Mouse (Mus musculus): ENCODE results near the gene Slc25a43.

The Slc25a43 gene

DNA sequence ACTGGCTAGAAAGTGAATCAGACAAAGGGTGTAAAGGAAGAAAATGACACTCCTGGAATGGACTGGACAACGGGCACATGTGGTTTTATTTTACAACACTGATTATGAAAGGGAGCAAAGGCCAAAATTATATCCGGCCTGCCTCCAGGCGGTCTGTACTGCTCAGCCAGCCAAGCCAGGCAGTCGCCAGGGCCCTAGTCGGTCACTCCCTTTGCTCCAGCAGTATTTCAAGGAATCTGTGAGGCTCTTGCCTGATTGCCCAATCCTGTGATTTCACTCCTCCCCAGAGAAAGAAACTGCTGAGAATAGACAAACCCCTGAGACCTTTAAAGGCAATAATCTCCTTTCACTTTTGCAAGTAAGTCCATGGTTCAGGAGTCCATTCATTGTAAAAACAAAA lies 60.7 kb downstream of the Slc25a43 start:
- no peaks in the 10 kb centered on the region for H3K36me3 ChIP-seq (ENCODE audit: control insufficient read depth, insufficient read depth, low read length, poor library complexity, severe bottlenecking)

DNA sequence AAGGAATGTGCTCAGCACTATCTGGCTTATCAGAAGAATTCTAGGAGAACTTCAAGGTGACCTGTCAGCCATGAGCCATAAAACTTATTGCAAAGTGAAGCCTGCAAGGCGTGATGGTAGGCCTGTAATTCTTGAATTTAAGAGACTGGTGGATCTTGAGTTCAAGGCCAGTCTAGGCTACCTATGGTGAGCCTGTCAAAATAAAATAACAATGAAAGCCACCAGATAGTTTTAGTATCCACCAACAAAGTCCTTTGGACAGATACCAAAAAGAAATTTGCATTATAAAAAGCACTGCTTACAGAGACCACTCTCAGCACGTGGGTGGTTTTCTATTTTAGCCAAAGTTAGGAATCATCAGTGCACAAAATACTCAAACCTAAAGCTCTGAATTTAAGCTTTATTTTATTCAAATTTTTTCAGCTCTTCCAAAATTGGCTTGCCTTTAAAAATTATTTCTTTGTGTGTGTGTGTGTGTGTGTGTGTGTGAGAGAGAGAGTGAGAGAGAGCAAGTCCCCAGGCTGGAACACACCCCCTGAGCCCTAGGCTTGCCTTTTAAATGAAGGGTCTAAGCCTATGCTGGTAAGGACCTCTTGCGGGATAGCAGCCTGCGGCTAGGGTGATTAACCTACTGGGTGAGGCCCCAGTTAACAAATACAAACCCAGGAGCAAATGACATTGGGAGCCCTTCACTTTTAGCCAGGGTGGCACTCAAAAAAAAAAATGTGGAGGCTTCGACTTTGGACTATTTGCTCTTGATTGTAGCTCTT lies 62.2 kb downstream of the Slc25a43 start:
- no peak for DNase-seq (ENCODE audit: low read depth, low spot score)
- H3K27me3 ChIP-seq (ENCODE audit: control insufficient read depth, insufficient read depth, low read length, poor library complexity, severe bottlenecking), result no peaks in the 10 kb centered on the region
- no peaks in the 10 kb centered on the region for H3K36me3 ChIP-seq (ENCODE audit: control insufficient read depth, insufficient read depth, low read length, poor library complexity, severe bottlenecking)

More for the DNA sequence above, 60.7 kb downstream of the Slc25a43 start:
- H3K27me3 ChIP-seq (ENCODE audit: control insufficient read depth, insufficient read depth, low read length, poor library complexity, severe bottlenecking), result no peaks in the 10 kb centered on the region
- no peak for DNase-seq (ENCODE audit: low read depth, low spot score)

- Histone ChIP-seq H3K36me3 (ENCODE audit: control insufficient read depth, insufficient read depth, low read length, poor library complexity, severe bottlenecking) (no peaks in the 10 kb centered on the region), H3K27me3 (ENCODE audit: control insufficient read depth, insufficient read depth, low read length, poor library complexity, severe bottlenecking) (no peaks in the 10 kb centered on the region)
- DNase-seq (ENCODE audit: low read depth, low spot score), result peak; percentile 90
Measured at GRCm38 (mm10) chrX:36807360-36808317, 64.2 kb downstream of the Slc25a43 start.

DNA sequence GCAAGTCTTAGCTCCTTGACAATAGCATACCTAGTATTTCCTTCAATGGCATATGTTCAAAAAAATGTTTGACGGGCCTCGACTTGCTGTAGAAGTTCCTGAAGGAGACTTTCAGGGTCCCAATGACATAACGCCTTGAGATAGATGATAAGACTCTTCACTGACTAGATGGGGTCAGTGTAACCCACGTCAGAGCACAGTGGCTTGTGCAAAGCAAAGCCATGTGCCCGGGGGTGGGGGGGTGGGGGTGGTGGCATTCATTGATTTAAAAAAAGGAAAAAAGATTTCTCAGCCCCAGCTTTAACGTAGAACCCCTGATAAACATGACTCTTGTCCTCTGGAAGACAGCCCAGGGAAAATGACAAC lies 64.8 kb downstream of the Slc25a43 start:
- no peak for DNase-seq (ENCODE audit: low read depth, low spot score)
- Histone ChIP-seq H3K36me3 (ENCODE audit: control insufficient read depth, insufficient read depth, low read length, poor library complexity, severe bottlenecking) (no peaks in the 10 kb centered on the region), H3K27me3 (ENCODE audit: control insufficient read depth, insufficient read depth, low read length, poor library complexity, severe bottlenecking) (no peaks in the 10 kb centered on the region)

- peak; percentile 53 for DNase-seq (ENCODE audit: low read depth, low spot score)
- H3K36me3 ChIP-seq (ENCODE audit: control insufficient read depth, insufficient read depth, low read length, poor library complexity, severe bottlenecking), result no peaks in the 10 kb centered on the region
- H3K27me3 ChIP-seq (ENCODE audit: control insufficient read depth, insufficient read depth, low read length, poor library complexity, severe bottlenecking), result no peaks in the 10 kb centered on the region
Measured at GRCm38 (mm10) chrX:36811377-36811776, 67.9 kb downstream of the Slc25a43 start.

GRCm38 (mm10) chrX:36814161-36814836 lies 70.8 kb downstream of the Slc25a43 start:
- no peak for DNase-seq (ENCODE audit: low read depth, low spot score)
- Histone ChIP-seq H3K27me3 (ENCODE audit: control insufficient read depth, insufficient read depth, low read length, poor library complexity, severe bottlenecking) (no peaks in the 10 kb centered on the region), H3K36me3 (ENCODE audit: control insufficient read depth, insufficient read depth, low read length, poor library complexity, severe bottlenecking) (no peaks in the 10 kb centered on the region)

- Histone ChIP-seq H3K27me3 (ENCODE audit: control insufficient read depth, insufficient read depth, low read length, poor library complexity, severe bottlenecking) (no peaks in the 10 kb centered on the region), H3K36me3 (ENCODE audit: control insufficient read depth, insufficient read depth, low read length, poor library complexity, severe bottlenecking) (no peaks in the 10 kb centered on the region)
- DNase-seq (ENCODE audit: low read depth, low spot score), result no peak
Measured at GRCm38 (mm10) chrX:36815022-36815421, 71.6 kb downstream of the Slc25a43 start.

- H3K36me3 ChIP-seq (ENCODE audit: control insufficient read depth, insufficient read depth, low read length, poor library complexity, severe bottlenecking), result no peaks in the 10 kb centered on the region
- no peak for DNase-seq (ENCODE audit: low read depth, low spot score)
- H3K27me3 ChIP-seq (ENCODE audit: control insufficient read depth, insufficient read depth, low read length, poor library complexity, severe bottlenecking), result no peaks in the 10 kb centered on the region
Measured at GRCm38 (mm10) chrX:36815439-36815838, 72.0 kb downstream of the Slc25a43 start.

DNA sequence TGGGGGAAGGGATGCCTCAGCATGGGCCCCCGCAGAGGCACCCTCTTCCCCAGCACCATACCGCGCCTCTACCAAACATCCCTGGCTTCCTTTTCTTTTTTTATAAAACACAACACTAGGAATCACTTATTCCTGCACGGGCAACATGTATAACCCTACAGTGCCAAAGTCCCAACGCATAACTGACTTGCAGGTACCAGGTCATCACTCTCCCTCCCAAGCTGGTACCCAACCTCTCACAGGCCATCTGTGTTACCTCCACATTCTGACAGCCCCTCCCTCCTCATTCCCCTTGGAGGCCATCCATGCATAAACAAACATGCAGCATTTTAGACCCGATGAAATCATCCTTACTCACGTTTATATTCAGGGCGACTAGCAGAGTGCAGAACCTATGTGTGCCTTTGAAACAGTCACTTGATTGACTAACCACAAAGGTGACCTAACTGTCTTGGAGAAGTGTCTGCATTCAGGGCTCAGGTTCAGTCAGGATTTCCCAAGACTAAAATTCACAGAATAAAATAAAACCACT lies 73.0 kb downstream of the Slc25a43 start:
- no peak for DNase-seq (ENCODE audit: low read depth, low spot score)
- Histone ChIP-seq H3K36me3 (ENCODE audit: control insufficient read depth, insufficient read depth, low read length, poor library complexity, severe bottlenecking) (no peaks in the 10 kb centered on the region), H3K27me3 (ENCODE audit: control insufficient read depth, insufficient read depth, low read length, poor library complexity, severe bottlenecking) (no peaks in the 10 kb centered on the region)

DNA sequence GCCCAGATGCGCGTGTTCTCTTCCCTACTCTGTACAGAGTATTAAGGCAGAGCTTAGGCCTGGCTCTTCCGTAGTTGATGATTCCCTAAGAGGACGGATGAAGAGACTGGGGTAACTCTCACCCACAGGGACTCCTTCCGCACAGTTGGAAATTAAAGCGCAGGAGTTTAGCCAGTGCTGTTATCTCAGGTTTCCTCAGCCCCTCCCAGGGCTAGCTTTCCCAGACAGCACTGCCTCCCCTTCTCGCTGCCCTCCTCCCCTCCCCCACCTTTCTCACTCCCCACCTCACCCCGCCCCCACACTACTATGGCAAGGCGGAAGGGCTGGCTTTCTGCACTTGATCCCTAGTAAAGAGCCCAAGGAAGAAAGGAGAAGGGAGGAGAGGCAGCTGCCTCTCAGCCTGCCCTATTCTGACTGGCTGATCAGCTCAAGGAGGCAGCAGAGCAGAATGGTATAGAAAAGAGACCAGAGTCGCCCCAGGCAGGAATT lies 73.5 kb downstream of the Slc25a43 start:
- DNase-seq (ENCODE audit: low read depth, low spot score), result no peak
- Histone ChIP-seq H3K27me3 (ENCODE audit: control insufficient read depth, insufficient read depth, low read length, poor library complexity, severe bottlenecking) (no peaks in the 10 kb centered on the region), H3K36me3 (ENCODE audit: control insufficient read depth, insufficient read depth, low read length, poor library complexity, severe bottlenecking) (no peaks in the 10 kb centered on the region)

- DNase-seq (ENCODE audit: low read depth, low spot score), result no peak
Measured at GRCm38 (mm10) chrX:36819575-36819974, 76.1 kb downstream of the Slc25a43 start.

GRCm38 (mm10) chrX:36820201-36820600 lies 76.7 kb downstream of the Slc25a43 start:
- Histone ChIP-seq H3K27me3 (ENCODE audit: control insufficient read depth, insufficient read depth, low read length, poor library complexity, severe bottlenecking) (no peaks in the 10 kb centered on the region), H3K36me3 (ENCODE audit: control insufficient read depth, insufficient read depth, low read length, poor library complexity, severe bottlenecking) (no peaks in the 10 kb centered on the region)
- DNase-seq (ENCODE audit: low read depth, low spot score), result peak; percentile 69

More at GRCm38 (mm10) chrX:36819575-36819974, 76.1 kb downstream of the Slc25a43 start:
- no peaks in the 10 kb centered on the region for H3K36me3 ChIP-seq (ENCODE audit: control insufficient read depth, insufficient read depth, low read length, poor library complexity, severe bottlenecking)
- H3K27me3 ChIP-seq (ENCODE audit: control insufficient read depth, insufficient read depth, low read length, poor library complexity, severe bottlenecking), result no peaks in the 10 kb centered on the region

DNA sequence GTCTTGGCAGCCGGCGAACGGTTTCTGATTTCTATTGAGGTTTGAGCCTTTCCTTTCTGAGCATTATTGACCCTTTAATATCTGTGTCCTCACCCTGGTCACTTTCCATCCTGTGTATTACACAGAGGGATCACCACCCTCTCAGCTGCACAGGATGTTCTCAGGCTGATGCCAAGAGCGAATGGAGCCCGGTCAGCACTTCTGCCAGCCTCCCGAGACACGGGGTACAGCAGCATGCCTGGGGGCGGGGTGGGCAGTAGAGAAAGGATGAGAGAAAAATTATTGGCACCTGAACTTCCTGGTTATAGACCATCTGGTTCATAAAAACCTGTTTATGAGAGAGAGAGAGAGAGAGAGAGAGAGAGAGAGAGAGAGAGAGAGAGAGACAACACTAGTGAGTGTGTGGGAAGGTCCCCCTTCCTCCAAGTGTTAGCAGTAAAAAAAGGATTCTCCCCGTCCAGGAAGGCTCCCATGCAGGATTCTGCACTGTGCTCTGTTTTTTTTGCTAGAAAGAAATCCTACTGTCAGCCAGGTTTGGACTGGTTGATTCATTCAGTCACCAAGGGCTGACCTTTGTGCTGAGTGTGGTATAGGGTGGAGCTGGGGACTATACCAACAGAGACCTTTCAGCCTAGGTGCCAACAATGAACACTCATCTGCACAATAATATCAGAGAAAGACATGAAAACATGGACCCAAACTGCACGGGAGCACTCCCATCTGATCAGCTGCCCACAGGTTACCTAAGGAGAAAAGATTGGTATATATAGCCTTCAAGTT lies 80.7 kb downstream of the Slc25a43 start:
- DNase-seq (ENCODE audit: low read depth, low spot score), result no peak
- Histone ChIP-seq H3K36me3 (ENCODE audit: control insufficient read depth, insufficient read depth, low read length, poor library complexity, severe bottlenecking) (no peaks in the 10 kb centered on the region), H3K27me3 (ENCODE audit: control insufficient read depth, insufficient read depth, low read length, poor library complexity, severe bottlenecking) (no peaks in the 10 kb centered on the region)

GRCm38 (mm10) chrX:36825032-36825431 lies 81.6 kb downstream of the Slc25a43 start:
- H3K36me3 ChIP-seq (ENCODE audit: control insufficient read depth, insufficient read depth, low read length, poor library complexity, severe bottlenecking), result no peaks in the 10 kb centered on the region
- no peaks in the 10 kb centered on the region for H3K27me3 ChIP-seq (ENCODE audit: control insufficient read depth, insufficient read depth, low read length, poor library complexity, severe bottlenecking)
- no peak for DNase-seq (ENCODE audit: low read depth, low spot score)
